Mouse (Mus musculus): ENCODE data around the gene Cbx4. TPM values are rescaled to one million over a fixed set of nuclear protein-coding genes. Genes with fewer than 3 reads are reported as not detected.

Cbx4 gene
- polyA plus RNA-seq, 1 experiment from 2014 or later: 10.1 TPM

DNA sequence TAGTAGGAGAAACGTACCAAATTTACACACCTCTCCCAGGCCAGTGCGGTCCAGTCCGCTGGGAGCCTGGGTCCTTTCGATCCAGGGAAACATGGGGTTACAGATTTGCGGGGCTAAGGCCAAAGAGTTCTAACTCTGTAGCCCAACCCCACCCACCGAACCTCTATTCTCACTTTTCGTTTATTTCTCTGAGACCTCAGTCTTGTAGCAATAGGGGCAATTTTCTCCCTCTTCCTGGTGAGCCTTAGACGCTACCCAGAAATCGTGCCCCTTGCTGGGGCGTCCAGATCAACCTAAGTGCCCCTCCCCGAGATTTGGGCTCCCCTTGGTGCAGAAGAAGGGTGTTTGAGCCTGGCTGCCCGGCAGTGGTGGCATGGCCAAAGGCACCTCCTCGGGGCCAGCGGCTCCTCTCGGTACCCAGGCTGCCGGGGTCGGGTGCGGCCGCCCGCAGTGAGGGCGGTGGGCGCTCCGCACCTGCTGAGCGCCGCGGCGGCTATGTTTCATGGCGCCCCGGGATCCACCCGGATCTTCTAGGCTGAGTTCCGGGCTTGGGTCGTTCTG is 30.4 kb downstream of the Cbx4 start:
- WGBS: 1% methylated on average over 32 of the region's 32 CpGs

DNA sequence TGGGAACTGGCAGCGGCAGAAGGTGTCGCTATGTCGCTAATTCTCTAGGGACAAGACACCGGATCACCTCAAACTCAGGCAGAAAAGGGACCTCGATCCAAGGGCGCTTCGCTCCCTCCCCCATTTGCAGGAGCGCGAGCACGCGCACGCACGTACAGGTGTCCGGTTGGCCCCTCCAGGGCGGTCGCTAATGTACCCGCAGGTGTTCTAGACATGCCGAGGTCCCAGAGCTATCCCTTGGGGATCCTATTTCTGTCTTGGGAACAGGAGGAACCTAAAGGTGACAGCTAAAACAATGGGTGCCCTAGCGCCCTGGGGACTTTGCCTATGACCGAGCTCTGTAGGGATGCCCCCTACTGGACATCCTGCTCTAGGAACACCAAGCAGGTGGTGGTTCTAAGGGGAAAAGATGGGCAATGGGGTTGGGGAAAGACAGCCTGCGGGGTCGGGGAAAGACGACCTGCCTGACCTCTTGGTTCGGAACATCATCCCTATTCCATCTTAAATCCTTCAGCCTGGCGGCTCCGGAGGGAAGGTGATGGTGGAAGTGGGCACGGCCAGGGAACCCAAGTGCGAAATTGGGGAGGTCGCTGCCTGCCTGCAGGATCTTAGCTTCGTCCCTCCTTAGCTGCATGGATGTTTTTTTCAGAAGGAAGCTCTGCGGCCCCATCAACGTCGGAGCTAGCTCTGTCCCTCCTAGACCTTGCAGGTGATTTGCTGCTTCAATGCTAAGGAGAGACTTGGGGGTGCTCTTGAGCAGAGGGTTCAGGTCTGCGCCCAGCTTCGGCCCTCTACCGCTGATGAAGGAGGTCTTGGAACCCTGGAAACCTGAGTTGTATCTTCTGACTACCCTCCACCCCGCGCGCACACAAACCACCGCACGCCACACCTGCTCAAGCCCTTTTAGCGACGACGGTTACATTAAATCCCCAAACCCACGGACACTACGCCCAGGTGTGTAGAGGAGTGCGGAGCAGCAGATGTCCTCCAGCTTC is 31.4 kb downstream of the Cbx4 start:
- H3K4me3 ChIP-seq (replicated peaks; ENCODE audit: low read length): peak overlapping the region; percentile 49
- no peaks in the 10 kb centered on the region for H3K36me3 ChIP-seq (ENCODE audit: control insufficient read depth, insufficient read depth, low read length)
- H3K27ac ChIP-seq (ENCODE audit: low read length): no peak overlapping the region
- H3K4me2 ChIP-seq (ENCODE audit: low read depth, low read length): peak overlapping the region; percentile 100
- H3K9ac ChIP-seq (ENCODE audit: low read length): no peak overlapping the region
- ATAC-seq (ENCODE audit: insufficient read depth, low FRiP score): no peak
- H3K27me3 ChIP-seq (ENCODE audit: control insufficient read depth, insufficient read depth, low read length): peaks cover 77% of the 10 kb centered on the region
- H3K9me3 ChIP-seq (replicated peaks; ENCODE audit: control insufficient read depth, low read length): no peaks in the 10 kb centered on the region
- 3% methylated on average over 47 of the region's 47 CpGs for WGBS
- H3K4me1 ChIP-seq (ENCODE audit: control insufficient read depth, insufficient read depth, low read length): peaks cover 46% of the 10 kb centered on the region

More for the DNA sequence above, 30.4 kb downstream of the Cbx4 start:
- peaks cover 46% of the 10 kb centered on the region for H3K4me1 ChIP-seq (ENCODE audit: control insufficient read depth, insufficient read depth, low read length)
- H3K9ac ChIP-seq (ENCODE audit: low read length): peak overlapping the region; percentile 98
- no peak for ATAC-seq (ENCODE audit: insufficient read depth, low FRiP score)
- peak overlapping the region; percentile 100 for H3K4me2 ChIP-seq (ENCODE audit: low read depth, low read length)
- H3K4me3 ChIP-seq (replicated peaks; ENCODE audit: low read length): peak overlapping the region; percentile 64
- no peaks in the 10 kb centered on the region for H3K9me3 ChIP-seq (replicated peaks; ENCODE audit: control insufficient read depth, low read length)
- H3K27me3 ChIP-seq (ENCODE audit: control insufficient read depth, insufficient read depth, low read length): peaks cover 79% of the 10 kb centered on the region
- H3K27ac ChIP-seq (ENCODE audit: low read length): no peak overlapping the region
- no peaks in the 10 kb centered on the region for H3K36me3 ChIP-seq (ENCODE audit: control insufficient read depth, insufficient read depth, low read length)

DNA sequence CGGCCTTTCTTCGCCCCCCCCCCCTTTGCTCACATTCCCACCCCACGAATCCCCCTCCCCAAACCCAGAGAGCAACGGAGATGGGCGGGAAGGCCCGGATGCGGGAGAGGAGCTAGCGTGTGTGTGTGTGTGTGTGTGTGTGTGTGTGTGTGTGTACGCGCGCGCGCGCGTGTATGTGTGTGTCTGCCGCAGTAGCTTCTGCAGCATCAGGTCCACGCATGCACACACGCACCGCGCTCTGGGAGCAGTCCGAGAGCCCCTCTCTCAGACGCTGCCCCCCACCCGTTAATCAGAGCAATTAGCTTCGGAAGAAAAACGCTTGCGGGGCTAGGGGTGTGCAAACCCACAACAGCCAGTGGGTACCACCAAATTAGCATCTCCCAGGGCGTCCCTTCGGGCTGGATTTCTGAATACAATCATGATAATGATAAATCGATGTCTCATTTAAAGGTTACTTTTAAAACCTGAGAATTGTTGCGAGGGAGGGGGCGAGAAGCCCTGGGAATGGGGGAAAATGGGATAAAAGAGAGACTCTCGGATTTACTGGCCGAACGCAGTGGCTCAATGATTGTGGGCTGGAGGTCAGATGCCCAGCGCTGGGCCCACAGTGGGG is 32.2 kb downstream of the Cbx4 start:
- H3K4me1 ChIP-seq (ENCODE audit: control insufficient read depth, insufficient read depth, low read length): peaks cover 42% of the 10 kb centered on the region
- H3K9me3 ChIP-seq (replicated peaks; ENCODE audit: control insufficient read depth, low read length): no peaks in the 10 kb centered on the region
- ATAC-seq (ENCODE audit: insufficient read depth, low FRiP score): no peak
- H3K36me3 ChIP-seq (ENCODE audit: control insufficient read depth, insufficient read depth, low read length): no peaks in the 10 kb centered on the region
- peak overlapping the region; percentile 69; the same call in 1 of the 2 replicates for H3K9ac ChIP-seq (ENCODE audit: low read length)
- H3K27ac ChIP-seq (ENCODE audit: low read length): no peak overlapping the region; the same call in 1 of the 2 replicates
- peak overlapping the region; percentile 49 for H3K4me3 ChIP-seq (replicated peaks; ENCODE audit: low read length)
- peak overlapping the region; percentile 89 for H3K4me2 ChIP-seq (ENCODE audit: low read depth, low read length)
- peaks cover 77% of the 10 kb centered on the region for H3K27me3 ChIP-seq (ENCODE audit: control insufficient read depth, insufficient read depth, low read length)
- WGBS: 2% methylated on average over 34 of the region's 35 CpGs

DNA sequence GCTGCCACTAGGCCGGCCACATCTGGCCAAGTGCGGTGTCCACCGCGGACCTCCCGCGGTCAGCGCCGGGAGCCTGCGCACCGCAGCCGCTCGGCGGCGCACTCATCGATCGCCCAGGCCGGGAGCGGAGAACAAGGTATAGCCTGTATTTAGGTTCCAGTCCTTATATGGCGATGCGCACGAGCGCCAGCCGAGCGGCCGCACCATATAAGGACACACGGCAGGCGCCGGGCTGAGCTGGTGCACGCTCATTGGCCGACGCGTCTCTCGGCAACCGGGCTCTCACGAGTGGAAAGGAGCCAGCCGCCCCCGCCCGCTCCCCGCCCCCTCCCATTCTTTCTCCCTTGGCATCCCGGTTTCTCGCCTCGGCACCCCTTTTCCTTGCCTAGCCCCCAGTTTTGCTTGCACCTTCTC is 32.8 kb downstream of the Cbx4 start:
- Histone ChIP-seq H3K27me3 (ENCODE audit: control insufficient read depth, insufficient read depth, low read length) (peaks cover 77% of the 10 kb centered on the region), H3K36me3 (ENCODE audit: control insufficient read depth, insufficient read depth, low read length) (no peaks in the 10 kb centered on the region), H3K27ac (ENCODE audit: low read length) (peak overlapping the region; percentile 77), H3K4me3 (replicated peaks; ENCODE audit: low read length) (peak overlapping the region; percentile 49), H3K4me2 (ENCODE audit: low read depth, low read length) (peak overlapping the region; percentile 89), H3K4me1 (ENCODE audit: control insufficient read depth, insufficient read depth, low read length) (peaks cover 36% of the 10 kb centered on the region), H3K9me3 (replicated peaks; ENCODE audit: control insufficient read depth, low read length) (no peaks in the 10 kb centered on the region), H3K9ac (ENCODE audit: low read length) (peak overlapping the region; percentile 69)
- ATAC-seq (ENCODE audit: insufficient read depth, low FRiP score): peak; percentile 91
- under 1% methylated on average over 41 of the region's 42 CpGs for WGBS

DNA sequence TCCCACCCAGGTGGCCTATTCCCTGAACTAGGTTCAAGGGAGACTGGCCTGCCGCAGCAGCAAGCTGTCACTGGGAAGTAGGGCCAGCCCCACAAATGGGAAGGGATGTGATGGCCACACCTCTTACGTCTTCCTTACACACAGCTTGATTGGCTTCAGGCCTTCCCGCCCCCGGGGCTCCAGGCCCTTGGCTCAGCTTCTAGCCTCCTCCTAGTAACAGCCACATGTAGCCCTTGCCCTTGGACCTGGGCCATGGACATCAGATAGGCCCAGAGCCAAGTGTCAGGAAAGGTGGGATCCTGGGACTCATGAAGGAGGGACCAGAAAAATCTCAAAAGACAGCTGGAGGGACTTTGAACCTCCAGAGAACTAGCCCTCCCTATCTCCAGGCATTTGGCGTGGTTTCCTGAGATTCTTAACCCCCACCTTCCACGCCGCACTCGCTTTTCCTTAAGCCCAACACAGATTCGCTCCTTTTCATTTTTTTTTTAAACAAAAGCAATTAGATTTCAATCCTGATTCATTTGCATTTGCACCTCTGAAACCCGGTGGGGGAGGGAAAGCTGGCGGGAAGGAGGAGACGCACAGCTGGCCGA is 33.3 kb downstream of the Cbx4 start:
- Histone ChIP-seq H3K27ac (ENCODE audit: low read length) (peak overlapping the region; percentile 77), H3K4me1 (ENCODE audit: control insufficient read depth, insufficient read depth, low read length) (peaks cover 32% of the 10 kb centered on the region), H3K9ac (ENCODE audit: low read length) (peak overlapping the region; percentile 69)

DNA sequence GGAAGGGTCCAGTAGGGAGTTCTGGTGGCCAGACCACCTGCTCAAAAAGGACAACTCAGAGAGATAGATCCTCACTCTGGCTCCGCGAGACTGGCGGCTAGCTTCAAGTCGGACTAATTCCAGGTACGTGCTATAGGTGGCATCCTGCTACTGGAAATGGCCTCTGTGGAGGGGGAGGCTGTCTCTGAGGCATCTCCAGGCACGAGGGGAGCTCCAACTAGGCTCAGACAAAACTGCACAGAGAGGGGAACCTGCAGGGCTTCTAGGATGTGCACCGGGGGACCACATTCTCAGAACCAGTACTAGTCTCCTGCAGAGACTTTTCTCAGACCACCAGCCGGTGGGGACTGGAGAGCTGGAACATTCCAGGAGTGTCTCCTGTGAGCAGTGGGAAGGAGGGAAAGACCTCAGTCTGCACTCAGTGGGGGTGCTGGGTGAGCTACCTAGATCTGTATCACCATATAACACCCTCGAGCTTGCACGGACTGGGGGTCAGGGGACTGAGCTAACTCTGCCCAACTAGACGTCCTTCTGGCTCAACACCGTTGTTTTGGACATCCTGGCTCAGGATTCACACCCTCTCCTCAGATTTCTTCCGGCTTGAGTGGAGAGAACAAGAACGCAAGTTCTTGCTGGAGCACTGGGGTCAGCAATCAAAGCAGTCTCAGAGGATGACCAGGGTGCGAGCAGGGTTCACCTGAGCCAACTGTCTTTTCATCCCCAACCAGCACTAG is 33.9 kb downstream of the Cbx4 start:
- WGBS: 9% methylated on average over 15 of the region's 15 CpGs
- H3K27me3 ChIP-seq (ENCODE audit: control insufficient read depth, insufficient read depth, low read length): peaks cover 79% of the 10 kb centered on the region
- H3K9ac ChIP-seq (ENCODE audit: low read length): 0 out of 2 replicates have a peak overlapping the region, but pooled peaks have one; percentile 69
- peak overlapping the region; percentile 89; the same call in 1 of the 2 replicates for H3K4me2 ChIP-seq (ENCODE audit: low read depth, low read length)
- no peaks in the 10 kb centered on the region for H3K36me3 ChIP-seq (ENCODE audit: control insufficient read depth, insufficient read depth, low read length)
- H3K4me1 ChIP-seq (ENCODE audit: control insufficient read depth, insufficient read depth, low read length): peaks cover 27% of the 10 kb centered on the region
- H3K9me3 ChIP-seq (replicated peaks; ENCODE audit: control insufficient read depth, low read length): no peaks in the 10 kb centered on the region
- H3K27ac ChIP-seq (ENCODE audit: low read length): no peak overlapping the region
- H3K4me3 ChIP-seq (replicated peaks; ENCODE audit: low read length): no peak overlapping the region
- no peak for ATAC-seq (ENCODE audit: insufficient read depth, low FRiP score)

More for the DNA sequence above, 33.3 kb downstream of the Cbx4 start:
- peaks cover 78% of the 10 kb centered on the region for H3K27me3 ChIP-seq (ENCODE audit: control insufficient read depth, insufficient read depth, low read length)
- H3K4me2 ChIP-seq (ENCODE audit: low read depth, low read length): peak overlapping the region; percentile 89
- peak overlapping the region; percentile 49 for H3K4me3 ChIP-seq (replicated peaks; ENCODE audit: low read length)
- no peaks in the 10 kb centered on the region for H3K36me3 ChIP-seq (ENCODE audit: control insufficient read depth, insufficient read depth, low read length)
- 3% methylated on average over 13 of the region's 13 CpGs for WGBS
- peak; percentile 72; the same call in 1 of the 2 replicates for ATAC-seq (ENCODE audit: insufficient read depth, low FRiP score)
- no peaks in the 10 kb centered on the region for H3K9me3 ChIP-seq (replicated peaks; ENCODE audit: control insufficient read depth, low read length)

DNA sequence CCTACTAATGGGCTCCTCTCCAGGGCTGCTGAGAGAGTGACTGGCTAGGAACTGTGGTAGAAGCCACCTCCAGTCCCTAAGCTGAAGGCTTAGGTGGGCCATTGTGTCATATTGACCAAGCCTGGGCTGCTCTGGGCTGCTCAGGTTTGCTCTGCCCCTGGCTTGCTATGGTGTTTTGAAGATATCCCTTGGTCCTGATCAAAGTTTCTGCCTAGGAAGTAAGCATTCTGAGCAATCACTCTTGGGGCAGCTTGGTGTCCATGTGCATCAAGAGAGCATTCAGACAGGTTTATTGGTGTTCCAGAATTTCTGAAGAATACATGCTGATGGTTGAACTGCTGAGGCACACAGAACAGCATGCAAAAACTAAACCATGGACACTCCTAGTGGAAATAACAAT is 34.6 kb downstream of the Cbx4 start:
- no peak for ATAC-seq (ENCODE audit: insufficient read depth, low FRiP score)
- Histone ChIP-seq H3K4me3 (replicated peaks; ENCODE audit: low read length) (no peak overlapping the region), H3K27me3 (ENCODE audit: control insufficient read depth, insufficient read depth, low read length) (peaks cover 86% of the 10 kb centered on the region), H3K27ac (ENCODE audit: low read length) (no peak overlapping the region), H3K4me2 (ENCODE audit: low read depth, low read length) (no peak overlapping the region), H3K9me3 (replicated peaks; ENCODE audit: control insufficient read depth, low read length) (no peaks in the 10 kb centered on the region), H3K9ac (ENCODE audit: low read length) (no peak overlapping the region), H3K36me3 (ENCODE audit: control insufficient read depth, insufficient read depth, low read length) (no peaks in the 10 kb centered on the region), H3K4me1 (ENCODE audit: control insufficient read depth, insufficient read depth, low read length) (peaks cover 32% of the 10 kb centered on the region)

DNA sequence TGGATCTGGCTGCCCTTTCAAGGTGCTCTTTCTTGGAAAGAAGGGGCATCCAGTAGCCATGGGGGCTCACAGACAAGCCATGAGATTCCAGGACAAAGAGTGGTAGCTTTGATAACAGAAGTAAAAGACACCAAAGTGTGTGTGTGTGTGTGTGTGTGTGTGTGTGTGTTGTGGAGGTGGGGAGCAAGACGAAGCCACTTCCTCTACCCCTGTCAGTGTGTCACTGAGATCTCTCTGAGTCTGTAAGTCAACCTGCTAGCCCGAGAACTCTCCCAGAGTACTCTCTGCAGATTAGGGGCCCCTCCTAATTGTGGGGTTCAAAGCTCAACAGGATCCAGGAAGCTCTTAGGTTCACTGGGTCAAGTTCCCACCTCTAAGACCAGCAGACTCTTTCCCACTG is 35.7 kb downstream of the Cbx4 start:
- Histone ChIP-seq H3K9ac (ENCODE audit: low read length) (no peak overlapping the region), H3K27ac (ENCODE audit: low read length) (no peak overlapping the region), H3K4me2 (ENCODE audit: low read depth, low read length) (no peak overlapping the region), H3K4me1 (ENCODE audit: control insufficient read depth, insufficient read depth, low read length) (peaks cover 31% of the 10 kb centered on the region), H3K27me3 (ENCODE audit: control insufficient read depth, insufficient read depth, low read length) (peaks cover 91% of the 10 kb centered on the region), H3K4me3 (replicated peaks; ENCODE audit: low read length) (no peak overlapping the region), H3K9me3 (replicated peaks; ENCODE audit: control insufficient read depth, low read length) (no peaks in the 10 kb centered on the region), H3K36me3 (ENCODE audit: control insufficient read depth, insufficient read depth, low read length) (no peaks in the 10 kb centered on the region)
- 5% methylated on average over 2 of the region's 2 CpGs for WGBS
- ATAC-seq (ENCODE audit: insufficient read depth, low FRiP score): no peak

All from stomach, embryonic 16.5 days (tissue).